Mouse (Mus musculus) telencephalon, adult 2 months (tissue): Measurements from ENCODE around the gene Olfr412.

ENCODE experiments used
- DNase-seq: peaks from one replicate; pipeline ENCODE4 v3.0.0-alpha.2; 2011; ENCODE audit warnings: low read depth, low spot score

Olfr412 gene

GRCm38 (mm10) chr11:74361769-74362168 is at the start of gene Olfr412:
Gene Olfr412, plus strand, starts transcription at chr11:74362069.
- DNase-seq = no peak

DNA sequence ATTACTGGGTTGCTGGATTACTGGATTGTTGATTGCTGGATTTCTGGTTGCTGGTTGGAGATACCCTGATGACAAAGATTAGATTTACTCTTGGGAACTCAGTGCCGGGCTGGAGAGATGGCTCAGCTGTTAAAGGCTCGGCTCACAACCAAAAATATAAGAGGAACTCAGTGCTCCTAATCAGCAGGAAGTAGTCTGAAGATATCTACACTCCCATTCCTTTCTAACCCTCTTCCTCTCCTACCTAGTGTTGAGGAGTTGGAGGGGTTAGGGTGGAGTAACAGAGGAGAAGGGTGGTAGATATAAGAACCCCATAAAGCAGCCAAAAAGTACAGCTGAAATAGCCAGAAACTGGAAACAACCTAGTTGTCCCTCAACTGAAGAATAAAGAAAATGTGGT is 35.8 kb upstream of the Olfr412 start:
- no peak for DNase-seq

DNA sequence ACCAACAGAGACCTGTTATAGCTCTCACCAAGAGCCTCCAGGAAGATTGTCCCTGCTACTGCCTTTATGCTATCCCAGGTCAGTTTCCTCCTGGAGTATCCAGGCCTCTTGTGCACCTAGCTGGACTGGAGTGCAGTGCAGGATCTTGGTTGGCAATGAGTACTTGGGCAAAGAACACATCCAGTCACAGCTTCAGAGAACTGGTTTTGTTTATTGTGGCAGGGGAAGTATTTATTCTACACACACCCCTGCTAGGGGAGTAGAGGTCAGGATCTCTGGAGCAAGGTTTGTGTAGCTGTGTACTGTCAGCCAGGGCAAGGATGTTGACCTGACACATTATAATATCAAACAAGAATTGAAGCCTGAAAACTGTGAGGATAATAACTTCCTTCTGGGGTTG is 33.1 kb upstream of the Olfr412 start:
- no peak for DNase-seq

DNA sequence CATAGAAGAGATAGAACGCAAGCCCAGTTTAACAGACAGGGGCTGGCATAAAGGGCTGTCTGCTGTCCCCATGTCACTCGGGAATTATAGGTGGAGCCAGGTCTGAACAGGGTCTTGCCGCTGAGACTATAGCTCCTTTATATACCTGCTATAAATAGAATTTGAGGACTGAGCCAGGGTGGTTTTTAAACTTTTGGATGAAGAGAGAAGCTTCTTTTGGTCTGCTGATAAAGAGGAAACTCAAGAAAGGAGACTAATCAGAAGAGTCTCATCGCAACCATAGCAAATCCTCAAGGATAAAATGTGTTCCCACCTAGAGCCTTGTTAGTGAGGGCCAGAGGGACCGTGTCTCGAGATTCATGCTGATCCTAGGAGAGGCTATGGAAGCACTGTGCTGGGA is 23.9 kb upstream of the Olfr412 start, which contains the start of gene Olfr410:
Gene Olfr410 (minus strand): TSS at position 101 of the 400 bp plus-strand sequence.
- no peak for DNase-seq

GRCm38 (mm10) chr11:74352550-74352949 is 9.3 kb upstream of the Olfr412 start, which contains the start of gene Olfr411:
Gene Olfr411, minus strand, starts transcription at chr11:74352650.
- DNase-seq = no peak

DNA sequence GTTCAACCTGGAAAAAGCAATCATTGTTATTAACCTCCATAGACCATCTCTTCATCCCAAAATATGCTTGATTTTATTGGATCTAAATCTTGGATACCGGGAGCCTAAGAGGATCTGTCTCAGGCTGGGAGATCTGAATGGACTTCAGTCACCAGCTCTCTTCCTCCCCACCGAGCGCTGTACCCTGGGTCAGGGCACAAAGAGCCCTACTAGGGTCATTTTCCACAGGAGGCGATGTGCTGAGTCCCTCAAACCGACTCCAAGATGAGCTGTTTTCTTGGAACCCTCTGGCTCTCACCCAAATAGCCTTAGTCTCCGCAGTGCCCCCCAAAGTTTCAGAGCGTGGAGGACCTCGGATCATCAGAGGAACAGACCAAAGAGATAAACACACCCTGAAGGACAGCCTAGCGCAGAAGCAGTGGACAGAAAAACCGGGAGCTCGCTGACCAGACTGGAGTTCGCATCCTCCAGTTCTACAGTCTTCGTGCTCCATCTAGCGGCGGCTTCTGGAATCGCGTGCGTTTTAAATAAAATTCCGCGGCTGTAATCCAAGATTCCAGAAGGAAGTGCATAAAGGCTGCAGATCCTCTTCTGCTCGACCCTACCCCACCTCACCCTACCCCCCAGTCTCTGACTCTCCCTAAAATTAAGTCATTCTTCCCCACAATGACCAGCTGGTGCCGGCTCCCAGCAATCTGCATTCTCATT is 9.7 kb downstream of the Olfr412 start:
- DNase-seq = peak; percentile 33

- DNase-seq = peak; percentile 58
Observed at GRCm38 (mm10) chr11:74376847-74377246, 15.0 kb downstream of the Olfr412 start.

- no peak for DNase-seq
Observed at GRCm38 (mm10) chr11:74379166-74379873, 17.5 kb downstream of the Olfr412 start.

- DNase-seq = no peak
Observed at GRCm38 (mm10) chr11:74385674-74386073, 23.8 kb downstream of the Olfr412 start.

- DNase-seq = no peak
Observed at GRCm38 (mm10) chr11:74387203-74387602, 25.3 kb downstream of the Olfr412 start.

GRCm38 (mm10) chr11:74391899-74392298 is 30.0 kb downstream of the Olfr412 start:
- no peak for DNase-seq

GRCm38 (mm10) chr11:74392903-74393302 is 31.0 kb downstream of the Olfr412 start:
- no peak for DNase-seq

DNA sequence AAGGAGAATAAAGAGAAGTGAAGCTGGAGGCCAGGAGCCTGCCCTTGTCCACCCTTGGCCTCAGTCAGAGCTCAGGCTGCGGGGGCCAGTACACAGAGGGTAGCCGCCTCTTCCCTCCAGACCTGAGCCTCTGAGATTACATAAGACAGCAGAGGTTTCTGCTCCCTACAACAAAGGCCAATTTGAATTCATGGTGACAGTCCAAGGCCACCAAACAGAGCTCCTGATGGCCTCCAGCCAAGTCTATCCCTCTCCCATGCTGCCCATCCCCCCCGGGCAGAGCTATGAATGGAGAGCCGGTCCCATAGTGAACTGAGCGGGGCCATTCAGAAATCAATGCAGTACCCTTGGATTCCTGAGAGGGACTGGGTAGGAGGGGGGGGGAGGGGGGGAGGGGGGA is 31.6 kb downstream of the Olfr412 start:
- no peak for DNase-seq

- DNase-seq = no peak
Observed at GRCm38 (mm10) chr11:74395583-74395982, 33.7 kb downstream of the Olfr412 start.

- DNase-seq = no peak
Observed at GRCm38 (mm10) chr11:74402126-74402525, 40.3 kb downstream of the Olfr412 start.

DNA sequence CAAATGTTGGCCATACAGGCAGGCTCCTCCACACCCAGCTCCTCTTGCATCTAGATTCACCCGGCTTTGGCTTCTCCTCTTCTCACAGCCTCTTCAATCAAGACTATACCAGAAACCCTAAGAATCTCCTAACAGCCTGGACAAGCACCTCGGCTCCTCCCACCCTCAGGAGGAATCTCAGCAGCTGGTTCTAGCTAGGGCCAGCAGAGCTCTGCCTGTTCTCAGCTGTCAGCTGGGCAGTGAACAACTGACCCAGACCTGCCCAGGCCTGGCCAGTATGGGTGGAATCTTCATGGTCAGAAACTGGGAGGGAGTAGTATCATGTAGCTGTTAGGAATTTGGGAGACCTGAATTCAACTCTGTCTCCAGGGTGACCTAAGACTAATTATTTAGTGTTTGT is 42.3 kb downstream of the Olfr412 start:
- no peak for DNase-seq

DNA sequence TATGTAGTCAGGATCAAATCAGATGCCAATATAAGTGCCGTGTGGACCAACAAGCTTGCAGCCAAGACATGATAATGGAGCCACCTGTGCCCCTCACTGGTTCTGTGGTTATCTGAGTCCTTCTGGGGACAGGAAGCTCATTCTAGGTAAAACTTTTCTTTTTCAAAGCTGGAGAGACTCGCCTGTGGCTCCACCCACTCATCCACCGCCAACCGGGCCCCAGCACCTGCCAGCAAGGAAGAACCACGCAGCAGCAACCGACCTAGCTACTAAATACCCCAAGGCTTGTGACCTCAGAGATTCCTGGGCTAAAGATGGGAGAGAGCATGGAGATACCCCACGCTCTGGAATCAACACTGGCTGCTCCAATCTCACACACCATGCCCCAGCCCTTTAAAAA is 43.3 kb downstream of the Olfr412 start:
- no peak for DNase-seq

DNA sequence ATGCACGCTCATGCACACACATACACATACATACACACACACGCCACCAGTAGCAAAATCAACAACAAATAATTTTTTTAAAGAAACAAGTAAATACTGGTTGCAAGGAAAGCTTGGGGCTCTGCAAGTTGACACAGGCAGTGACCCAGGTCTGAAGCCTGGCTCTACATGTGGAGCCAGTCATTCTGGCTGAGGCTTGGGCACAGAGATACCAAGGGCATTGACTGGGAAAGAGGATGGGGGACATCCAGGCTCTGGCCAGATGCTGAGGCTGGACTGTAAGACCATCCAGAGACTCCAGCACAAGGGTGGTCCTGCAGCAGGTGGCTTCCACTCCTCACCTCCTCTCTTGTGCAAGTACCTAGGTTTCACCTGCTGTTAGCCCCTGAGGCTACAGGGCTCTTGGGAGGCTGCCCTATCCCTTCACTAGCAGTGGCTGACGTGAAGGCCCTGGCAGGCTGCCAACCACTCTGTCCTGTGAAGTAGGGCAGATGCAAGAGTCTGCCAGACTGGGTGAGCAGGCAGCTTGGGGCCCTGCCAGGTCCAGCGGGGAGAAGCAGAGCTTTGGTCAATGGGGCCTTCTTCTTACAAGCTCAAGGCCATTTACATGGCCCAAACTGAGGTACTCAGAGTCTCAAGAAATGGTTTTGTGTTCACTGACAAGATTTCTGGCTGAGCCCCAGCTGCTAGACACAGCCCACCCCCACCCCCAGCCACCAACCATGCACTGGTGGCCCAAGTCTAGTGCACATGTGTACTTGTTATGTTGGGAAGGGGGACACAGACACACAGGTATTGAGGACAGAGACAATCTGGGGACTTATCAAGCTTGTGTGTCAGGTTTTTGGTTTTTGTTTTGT is 46.9 kb downstream of the Olfr412 start:
- peak; percentile 60 for DNase-seq

DNA sequence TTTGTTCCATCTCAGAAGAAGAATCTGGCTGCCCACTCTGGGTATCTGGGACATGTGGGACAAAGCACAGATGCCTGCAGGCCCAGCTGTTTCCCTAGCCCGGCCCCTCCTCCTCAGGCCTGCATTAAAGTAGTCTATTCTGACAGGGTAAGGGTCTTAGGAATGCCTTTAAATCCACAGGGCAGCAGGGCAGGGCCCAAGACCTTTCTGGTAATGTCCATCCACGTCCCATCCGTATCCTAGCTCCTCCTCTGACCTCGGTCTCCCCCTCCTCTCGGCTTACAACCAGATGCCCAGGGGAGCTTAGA is 47.5 kb downstream of the Olfr412 start:
- no peak for DNase-seq

DNA sequence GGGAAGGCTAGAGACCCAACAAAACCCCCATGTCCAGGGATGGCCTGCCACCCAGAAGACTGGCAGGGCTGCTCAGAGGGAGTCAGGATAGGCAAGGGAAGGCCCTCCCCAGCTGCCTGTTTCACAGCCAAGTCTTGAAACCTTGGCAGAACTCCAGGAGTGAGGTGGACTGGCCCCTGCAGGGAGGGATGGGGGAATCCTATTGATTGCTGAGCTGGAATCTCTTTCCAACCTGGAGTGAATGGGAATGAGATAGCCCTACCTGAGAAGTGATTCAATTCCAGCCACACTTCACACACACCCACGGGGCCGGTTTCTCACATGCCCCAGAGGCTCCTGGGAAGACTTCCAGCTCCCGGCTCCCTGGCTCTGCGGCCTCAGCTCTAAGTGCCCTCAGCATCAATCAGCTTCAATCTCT is 47.9 kb downstream of the Olfr412 start:
- no peak for DNase-seq

GRCm38 (mm10) chr11:74411943-74412342 is 50.1 kb downstream of the Olfr412 start:
- DNase-seq = no peak

- no peak for DNase-seq
Observed at GRCm38 (mm10) chr11:74412462-74412861, 50.6 kb downstream of the Olfr412 start.
